Mouse (Mus musculus) bone marrow macrophage, adult 2 months (primary cell): ENCODE measurements at regions not wholly inside any gene's neighbourhood (a gene's known extent, or its start where the extent isn't known, plus 50 kb on each side); places are given as distances from the start of the nearest gene placed in this dataset.

Experiments
- H3K27ac ChIP-seq: 2 replicates; pipeline ENCODE4 v1.5.1; 2012; ENCODE audit warnings: low read depth, low read length; ENCODE audit not compliant: insufficient read depth
- H3K4me1 ChIP-seq: 2 replicates; pipeline ENCODE4 v1.6.1; 2012; ENCODE audit warnings: low read length; ENCODE audit not compliant: control insufficient read depth, insufficient read depth
- H3K4me3 ChIP-seq: 2 replicates; pipeline ENCODE4 v1.5.1; 2012; ENCODE audit warnings: mild to moderate bottlenecking, low read length, moderate library complexity; ENCODE audit not compliant: insufficient read depth
- CTCF ChIP-seq: IDR thresholded peaks from 2 replicates; pipeline ENCODE4 v1.5.1; 2012; ENCODE audit warnings: low read depth, mild to moderate bottlenecking, low read length, moderate library complexity
- POLR2A ChIP-seq: IDR thresholded peaks from 2 replicates; pipeline ENCODE4 v1.6.1; 2012; ENCODE audit warnings: mild to moderate bottlenecking, low read depth, low read length, borderline replicate concordance

- Histone ChIP-seq H3K4me3 (no peak overlapping the region), H3K27ac (no peak overlapping the region), H3K4me1 (no peaks in the 10 kb centered on the region)
- TF ChIP-seq CTCF (no peak), POLR2A (no peak)
Measured at GRCm38 (mm10) chr10:91591845-91592244, 410.7 kb upstream of the Tmpo start.

GRCm38 (mm10) chr10:91591398-91591811 is 410.3 kb upstream of the Tmpo start:
- Histone ChIP-seq H3K27ac (no peak overlapping the region), H3K4me1 (no peaks in the 10 kb centered on the region), H3K4me3 (no peak overlapping the region)
- no peak for TF ChIP-seq POLR2A
- no peak for TF ChIP-seq CTCF

GRCm38 (mm10) chr10:91583204-91583603 is 402.1 kb upstream of the Tmpo start:
- Histone ChIP-seq H3K27ac (no peak overlapping the region), H3K4me3 (no peak overlapping the region), H3K4me1 (no peaks in the 10 kb centered on the region)
- TF ChIP-seq CTCF (no peak), POLR2A (no peak)

GRCm38 (mm10) chr10:91580959-91581358 is 399.8 kb upstream of the Tmpo start:
- Histone ChIP-seq H3K4me1 (no peaks in the 10 kb centered on the region), H3K27ac (no peak overlapping the region), H3K4me3 (no peak overlapping the region)
- no peak for TF ChIP-seq CTCF
- no peak for TF ChIP-seq POLR2A

- no peak for TF ChIP-seq CTCF
- no peak for TF ChIP-seq POLR2A
- Histone ChIP-seq H3K4me1 (no peaks in the 10 kb centered on the region), H3K4me3 (no peak overlapping the region), H3K27ac (no peak overlapping the region)
Measured at GRCm38 (mm10) chr10:91575323-91576064, 394.4 kb upstream of the Tmpo start.

- TF ChIP-seq CTCF (no peak), POLR2A (no peak)
- no peak overlapping the region for H3K4me3 ChIP-seq
- no peak overlapping the region for H3K27ac ChIP-seq
- H3K4me1 ChIP-seq = no peaks in the 10 kb centered on the region
Measured at GRCm38 (mm10) chr10:91572796-91573195, 391.7 kb upstream of the Tmpo start.

- H3K4me3 ChIP-seq = no peak overlapping the region
- TF ChIP-seq CTCF (no peak), POLR2A (no peak)
- H3K4me1 ChIP-seq = no peaks in the 10 kb centered on the region
- no peak overlapping the region for H3K27ac ChIP-seq
Measured at GRCm38 (mm10) chr10:91569046-91569445, 387.9 kb upstream of the Tmpo start.

GRCm38 (mm10) chr10:91566116-91566774 is 385.1 kb upstream of the Tmpo start:
- Histone ChIP-seq H3K4me1 (no peaks in the 10 kb centered on the region), H3K4me3 (no peak overlapping the region), H3K27ac (no peak overlapping the region)
- TF ChIP-seq POLR2A = no peak
- no peak for TF ChIP-seq CTCF

GRCm38 (mm10) chr10:91559307-91559706 is 378.2 kb upstream of the Tmpo start:
- Histone ChIP-seq H3K4me3 (no peak overlapping the region), H3K27ac (no peak overlapping the region), H3K4me1 (no peaks in the 10 kb centered on the region)
- TF ChIP-seq CTCF (no peak), POLR2A (no peak)

- TF ChIP-seq POLR2A = no peak
- Histone ChIP-seq H3K27ac (no peak overlapping the region), H3K4me3 (no peak overlapping the region), H3K4me1 (no peaks in the 10 kb centered on the region)
Measured at GRCm38 (mm10) chr10:91548071-91548470, 367.0 kb upstream of the Tmpo start.

GRCm38 (mm10) chr10:91546140-91546539 is 365.0 kb upstream of the Tmpo start:
- TF ChIP-seq CTCF = no peak
- no peak for TF ChIP-seq POLR2A
- H3K4me3 ChIP-seq = no peak overlapping the region
- no peaks in the 10 kb centered on the region for H3K4me1 ChIP-seq
- H3K27ac ChIP-seq = no peak overlapping the region
